ENCODE assay signal across 14 mouse cellular contexts in genomic region chr1:73200112-73200511, GRCm38 (mm10).
DNase-seq lines count a peak whose midpoint lies in the region; ATAC-seq lines count a peak whose summit lies in the region.
"Had no signal": no experiment of that assay in that cellular context is flagged by ENCODE, and none has a peak within 500 bp of the region (broad histone marks: within the 10 kb centered on the region; RNA-seq: fewer than 3 reads in every experiment).

No protein-coding gene starts in this region.

- no peaks in the 10 kb centered on the region for H3K27me3 ChIP-seq in heart, embryonic 14.5 days (ENCODE audit: control insufficient read depth, insufficient read depth, low read length)
- H3K27me3 ChIP-seq in kidney, embryonic 16.5 days (ENCODE audit: insufficient read depth, low read length): no peaks in the 10 kb centered on the region
- H3K27me3 ChIP-seq: intestine, embryonic 15.5 days; megakaryocyte, embryonic 14.5 days; neural tube, embryonic 13.5 days had no signal

- 45% methylated on average over 2 of the region's 2 CpGs for WGBS in heart, embryonic 14.5 days
- 29% methylated on average over 2 of the region's 2 CpGs for WGBS in kidney, embryonic 16.5 days

- H3K36me3 ChIP-seq in heart, embryonic 14.5 days (ENCODE audit: control insufficient read depth, insufficient read depth, low read length): no peaks in the 10 kb centered on the region
- no peaks in the 10 kb centered on the region for H3K36me3 ChIP-seq in kidney, embryonic 16.5 days (ENCODE audit: insufficient read depth, low read length)
- H3K36me3 ChIP-seq: intestine, embryonic 15.5 days; neural tube, embryonic 13.5 days had no signal

- peak; percentile 83 for ATAC-seq in heart, embryonic 14.5 days (ENCODE audit: insufficient number of reproducible peaks, insufficient read depth, low FRiP score, low read depth)
- peak; percentile 23; the same call in 1 of the 2 replicates for ATAC-seq in kidney, embryonic 16.5 days (ENCODE audit: low FRiP score, low TSS enrichment)
- ATAC-seq: intestine, embryonic 15.5 days had no signal

- no peak overlapping the region for H3K4me2 ChIP-seq in heart, embryonic 14.5 days (ENCODE audit: low read length)
- no peak overlapping the region for H3K4me2 ChIP-seq in kidney, embryonic 16.5 days (replicated peaks; ENCODE audit: low read depth, low read length)
- H3K4me2 ChIP-seq: intestine, embryonic 15.5 days; neural tube, embryonic 13.5 days had no signal

- peak overlapping the region; percentile 51 to 66 for H3K27ac ChIP-seq in heart, embryonic 14.5 days (replicated peaks in 1 of 2; ENCODE audit: control insufficient read depth in 1 of 2, insufficient read depth in 1 of 2, low read depth in 2 of 2, low read length in 2 of 2)
- H3K27ac ChIP-seq in kidney, embryonic 16.5 days (ENCODE audit: low read length): peak overlapping the region; percentile 47
- H3K27ac ChIP-seq: intestine, embryonic 15.5 days; neural tube, embryonic 13.5 days had no signal

- H3K4me3 ChIP-seq in heart, embryonic 14.5 days (ENCODE audit: control insufficient read depth in 1 of 2, insufficient read depth in 1 of 2, low read depth in 1 of 2, low read length in 2 of 2): no peak overlapping the region
- H3K4me3 ChIP-seq in kidney, embryonic 16.5 days (ENCODE audit: low read length): no peak overlapping the region
- H3K4me3 ChIP-seq: intestine, embryonic 15.5 days; megakaryocyte, embryonic 14.5 days; neural tube, embryonic 13.5 days had no signal

- H3K4me1 ChIP-seq in heart, embryonic 14.5 days (ENCODE audit: control insufficient read depth in 2 of 2, insufficient read depth in 2 of 2, low read length in 2 of 2): peaks cover 0 to 5% of the 10 kb centered on the region in 2 experiments; a peak in 2 of 4 replicates
- H3K4me1 ChIP-seq in kidney, embryonic 16.5 days (ENCODE audit: insufficient read depth, low read length): no peaks in the 10 kb centered on the region
- H3K4me1 ChIP-seq: neural tube, embryonic 13.5 days had no signal

- DNase-seq in embryo, embryonic 10 days (ENCODE audit: low spot score): peak; percentile 16
- DNase-seq in embryo, embryonic 11 days: no peak
- peak; percentile 51 for DNase-seq in lung, postnatal 25 days (ENCODE audit: low spot score)
- DNase-seq in cerebellum, adult 9-10 months: no peak
- DNase-seq in left cerebral cortex, adult 11 months (ENCODE audit: low spot score): no peak
- DNase-seq in frontal cortex, postnatal 10 days (ENCODE audit: low spot score in 2 of 2): no peak
- DNase-seq: cerebellum, postnatal 36 days; gastrocnemius, postnatal 25 days; left cerebral cortex, postnatal 4 days had no signal

- no peak overlapping the region for H3K9ac ChIP-seq in heart, embryonic 14.5 days (ENCODE audit: low read length)
- H3K9ac ChIP-seq in kidney, embryonic 16.5 days (replicated peaks; ENCODE audit: low read length): no peak overlapping the region
- H3K9ac ChIP-seq: intestine, embryonic 15.5 days; neural tube, embryonic 13.5 days had no signal

- no peaks in the 10 kb centered on the region for H3K9me3 ChIP-seq in heart, embryonic 14.5 days (ENCODE audit: control insufficient read depth, low read length)
- H3K9me3 ChIP-seq in kidney, embryonic 16.5 days (ENCODE audit: low read length): no peaks in the 10 kb centered on the region
- H3K9me3 ChIP-seq: intestine, embryonic 15.5 days; neural tube, embryonic 13.5 days had no signal

Comparison
In these comparisons a context has a peak if more than half of its experiments do, and no peak if none do; other contexts are left out.
1. DNase-seq: peak in embryo, embryonic 10 days (single experiment) and lung, postnatal 25 days (single experiment); none in embryo, embryonic 11 days (single experiment), cerebellum, adult 9-10 months (single experiment), left cerebral cortex, adult 11 months (single experiment) and frontal cortex, postnatal 10 days (0 of 2).